Mouse (Mus musculus): ENCODE results near the gene B4galnt3.

GRCm38 (mm10) chr6:120182160-120182559 lies 112.2 kb downstream of the B4galnt3 start:
- TF ChIP-seq CEBPB (IDR thresholded peaks at IDR 0.05; ENCODE audit: insufficient read depth, poor library complexity, severe bottlenecking) = no peak
- peak; percentile 90 for TF ChIP-seq TCF12 (IDR thresholded peaks at IDR 0.05; ENCODE audit: insufficient read depth, poor library complexity, severe bottlenecking)
- no peak for TF ChIP-seq USF1 (IDR thresholded peaks at IDR 0.05; ENCODE audit: low read depth)
- TF ChIP-seq MYOG (IDR thresholded peaks at IDR 0.05; ENCODE audit: control insufficient read depth in 1 of 3, insufficient read depth in 1 of 3, insufficient read length in 2 of 3, low read depth in 2 of 3) = peak; percentile 78 to 96 (median 93)
- TF ChIP-seq POLR2A (IDR thresholded peaks at IDR 0.05; ENCODE audit: insufficient read length, low read depth) = no peak
- TF ChIP-seq REST (IDR thresholded peaks at IDR 0.05; ENCODE audit: insufficient read depth, insufficient read length) = no peak
- no peak for TF ChIP-seq POLR2AphosphoS2 (IDR thresholded peaks at IDR 0.05; ENCODE audit: insufficient read length, low read depth)
- TF ChIP-seq E2F4 (IDR thresholded peaks at IDR 0.05; ENCODE audit: insufficient read depth) = no peak
- no peak for TF ChIP-seq MAX (IDR thresholded peaks at IDR 0.05; ENCODE audit: low read depth)
